In genomic region chr11:115717660-115718390, GRCm38 (mm10) we compare ENCODE assay signal across 9 mouse cellular contexts. TPM values are rescaled to one million over a fixed set of nuclear protein-coding genes. Genes with fewer than 3 reads are reported as not detected.
DNase-seq lines count a peak whose midpoint lies in the region; ATAC-seq lines count a peak whose summit lies in the region.
"Had no signal": no experiment of that assay in that cellular context is flagged by ENCODE, and none has a peak within 500 bp of the region (broad histone marks: within the 10 kb centered on the region; RNA-seq: fewer than 3 reads in every experiment).

No protein-coding gene starts in this region.

- no peaks in the 10 kb centered on the region for H3K9me3 ChIP-seq in forebrain, embryonic 14.5 days (replicated peaks; ENCODE audit: control insufficient read depth, low read length)
- H3K9me3 ChIP-seq in forebrain, embryonic 11.5 days (ENCODE audit: control insufficient read depth, low read length): no peaks in the 10 kb centered on the region

- no peaks in the 10 kb centered on the region for H3K27me3 ChIP-seq in forebrain, embryonic 14.5 days (replicated peaks; ENCODE audit: control insufficient read depth, insufficient read depth, low read length)
- H3K27me3 ChIP-seq in forebrain, embryonic 11.5 days (ENCODE audit: control insufficient read depth, insufficient read depth, low read length): no peaks in the 10 kb centered on the region

- H3K9ac ChIP-seq in forebrain, embryonic 14.5 days (ENCODE audit: low read length): no peak overlapping the region
- H3K9ac ChIP-seq in forebrain, embryonic 11.5 days (ENCODE audit: low read length): no peak overlapping the region

- 55% methylated on average over 8 of the region's 8 CpGs for WGBS in forebrain, embryonic 14.5 days
- WGBS in forebrain, embryonic 11.5 days: 60% methylated on average over 8 of the region's 8 CpGs

- H3K4me3 ChIP-seq in forebrain, embryonic 14.5 days (ENCODE audit: low read depth, low read length): no peak overlapping the region
- no peak overlapping the region for H3K4me3 ChIP-seq in forebrain, embryonic 11.5 days (ENCODE audit: low read depth, low read length)
- H3K4me3 ChIP-seq: erythroblast, embryonic 14.5 days had no signal

- no peak for ATAC-seq in forebrain, embryonic 14.5 days
- ATAC-seq in forebrain, embryonic 11.5 days (replicated peaks; ENCODE audit: low FRiP score): no peak
- peak; percentile 78 for ATAC-seq in common myeloid progenitor, adult 5-6 weeks (replicated peaks; ENCODE audit: low read depth, poor library complexity, severe bottlenecking)
- ATAC-seq in inflammation-experienced regulatory T-cells, adult 6 months: no peak

- no peak overlapping the region for H3K27ac ChIP-seq in forebrain, embryonic 14.5 days (ENCODE audit: low read depth, low read length)
- H3K27ac ChIP-seq in forebrain, embryonic 11.5 days (ENCODE audit: low read depth, low read length): no peak overlapping the region

- peak; percentile 20 for DNase-seq in forebrain, embryonic 14.5 days (ENCODE audit: low spot score)
- DNase-seq in forebrain, embryonic 11.5 days (ENCODE audit: low spot score): no peak
- peak; percentile 92 for DNase-seq in A20 (ENCODE audit: low read depth, low spot score)
- peak; percentile 20 for DNase-seq in mesoderm, embryonic 11.5 days (ENCODE audit: low read depth, low spot score)
- DNase-seq in urinary bladder, adult 18-20 months (ENCODE audit: low spot score in 2 of 2): no peak
- DNase-seq in embryo, embryonic 9.5 days (ENCODE audit: extremely low spot score): no peak

- no peak overlapping the region for H3K4me2 ChIP-seq in forebrain, embryonic 14.5 days (ENCODE audit: low read length)
- H3K4me2 ChIP-seq in forebrain, embryonic 11.5 days (ENCODE audit: low read depth, low read length, severe bottlenecking): no peak overlapping the region

- no peaks in the 10 kb centered on the region for H3K4me1 ChIP-seq in forebrain, embryonic 14.5 days (ENCODE audit: control insufficient read depth, insufficient read depth, low read length)
- H3K4me1 ChIP-seq in forebrain, embryonic 11.5 days (replicated peaks; ENCODE audit: control insufficient read depth, insufficient read depth, low read length): no peaks in the 10 kb centered on the region

- no peaks in the 10 kb centered on the region for H3K36me3 ChIP-seq in forebrain, embryonic 14.5 days (ENCODE audit: control insufficient read depth, insufficient read depth, low read length)
- H3K36me3 ChIP-seq in forebrain, embryonic 11.5 days (ENCODE audit: control insufficient read depth, insufficient read depth, low read length): no peaks in the 10 kb centered on the region

RNA-seq across cellular contexts. Expression of gene Grb2, which starts 9.4 kb away (rescaled TPM):
- 108 and 113 TPM in 2 replicates for polyA plus RNA-seq in forebrain, embryonic 14.5 days (2014; fragmentation: Nextera tagmentation; extraction: Ambion mirVana)
- polyA plus RNA-seq in forebrain, embryonic 11.5 days (2014; fragmentation: Nextera tagmentation; extraction: Ambion mirVana): 63.0 and 71.4 TPM in 2 replicates
- total RNA-seq in common myeloid progenitor, adult 5-6 weeks (2017): 34.7 and 53.5 TPM in 2 replicates
- polyA plus RNA-seq in inflammation-experienced regulatory T-cells, adult 6 months (2017; shearing (Covaris generic)): 10 to 100 TPM; 31.7 to 35.5 (median 33.8) TPM

RNA-seq across cellular contexts. Expression of gene Tmem94, which starts 47.4 kb away (rescaled TPM):
- polyA plus RNA-seq in forebrain, embryonic 14.5 days (2014; fragmentation: Nextera tagmentation; extraction: Ambion mirVana): 12.4 and 19.6 TPM in 2 replicates
- 25.9 and 28.9 TPM in 2 replicates for polyA plus RNA-seq in forebrain, embryonic 11.5 days (2014; fragmentation: Nextera tagmentation; extraction: Ambion mirVana)
- 18.3 and 23.2 TPM in 2 replicates for total RNA-seq in common myeloid progenitor, adult 5-6 weeks (2017)
- 10 to 100 TPM; 10.6 to 12.7 (median 11.5) TPM for polyA plus RNA-seq in inflammation-experienced regulatory T-cells, adult 6 months (2017; shearing (Covaris generic))

Comparison
In these comparisons a context has a peak if more than half of its experiments do, and no peak if none do; other contexts are left out.
1. DNase-seq: peak in forebrain, embryonic 14.5 days (single experiment), A20 (single experiment) and mesoderm, embryonic 11.5 days (single experiment); none in forebrain, embryonic 11.5 days (single experiment), urinary bladder, adult 18-20 months (0 of 2) and embryo, embryonic 9.5 days (single experiment).